Mouse (Mus musculus) telencephalon, adult 2 months (tissue): ENCODE results near the gene Tapbp.
"Not testable (repeated sequence)": the region's sequence is repeated elsewhere in the genome, so short reads cannot be mapped to it uniquely, and the experiment has no call there.

Experiments
- DNase-seq: peaks from one replicate; pipeline ENCODE4 v3.0.0-alpha.2; 2011; ENCODE audit warnings: low read depth, low spot score

Gene Tapbp

GRCm38 (mm10) chr17:33915671-33916250, at the start of gene Tapbp, which contains the start of gene Zbtb22:
Tapbp (plus strand) TSS chr17:33915899.
Zbtb22 (plus strand) TSS chr17:33915904.
- DNase-seq: peak; percentile 99

GRCm38 (mm10) chr17:33873537-33873936, 42.2 kb upstream of the Tapbp start, which contains the start of gene Gm7029:
Gm7029 (plus strand) TSS chr17:33873837.
- not testable (repeated sequence) for DNase-seq

- DNase-seq: no peak
Observed at GRCm38 (mm10) chr17:33874411-33874810, 41.3 kb upstream of the Tapbp start.

GRCm38 (mm10) chr17:33875797-33876196, 39.9 kb upstream of the Tapbp start:
- DNase-seq: not testable (repeated sequence)

GRCm38 (mm10) chr17:33884320-33884719, 31.4 kb upstream of the Tapbp start:
- not testable (repeated sequence) for DNase-seq

- DNase-seq: not testable (repeated sequence)
Observed at GRCm38 (mm10) chr17:33887802-33888201, 27.9 kb upstream of the Tapbp start.

GRCm38 (mm10) chr17:33888230-33888629, 27.5 kb upstream of the Tapbp start:
- not testable (repeated sequence) for DNase-seq

GRCm38 (mm10) chr17:33889941-33890532, 25.7 kb upstream of the Tapbp start:
- not testable (repeated sequence) for DNase-seq

- peak; percentile 99 for DNase-seq
Observed at GRCm38 (mm10) chr17:33890533-33891059, 25.1 kb upstream of the Tapbp start, which contains the start of gene Kifc1. Kifc1 (minus strand) TSS chr17:33890661.

- no peak for DNase-seq
Observed at GRCm38 (mm10) chr17:33891357-33891756, 24.3 kb upstream of the Tapbp start.

GRCm38 (mm10) chr17:33891892-33892291, 23.8 kb upstream of the Tapbp start:
- not testable (repeated sequence) for DNase-seq

- no peak for DNase-seq
Observed at GRCm38 (mm10) chr17:33892429-33892828, 23.3 kb upstream of the Tapbp start.

GRCm38 (mm10) chr17:33893011-33893410, 22.7 kb upstream of the Tapbp start:
- DNase-seq: not testable (repeated sequence)

GRCm38 (mm10) chr17:33897114-33897794, 18.4 kb upstream of the Tapbp start:
- DNase-seq: no peak

GRCm38 (mm10) chr17:33898193-33898592, 17.5 kb upstream of the Tapbp start:
- not testable (repeated sequence) for DNase-seq

- DNase-seq: no peak
Observed at GRCm38 (mm10) chr17:33899642-33900041, 16.1 kb upstream of the Tapbp start.

- no peak for DNase-seq
Observed at GRCm38 (mm10) chr17:33900281-33900988, 15.3 kb upstream of the Tapbp start.

- DNase-seq: no peak
Observed at GRCm38 (mm10) chr17:33900989-33901314, 14.7 kb upstream of the Tapbp start.

GRCm38 (mm10) chr17:33901653-33902052, 14.0 kb upstream of the Tapbp start:
- no peak for DNase-seq

- no peak for DNase-seq
Observed at GRCm38 (mm10) chr17:33902079-33902478, 13.6 kb upstream of the Tapbp start.

GRCm38 (mm10) chr17:33902491-33902890, 13.2 kb upstream of the Tapbp start:
- DNase-seq: no peak
